Mouse (Mus musculus): ENCODE results near the gene Ppfibp1. TPM values are rescaled to one million over a fixed set of nuclear protein-coding genes. Genes with fewer than 3 reads are reported as not detected.
A peak's percentile ranks its signal among the peaks of the same experiment; 100 is the strongest.

Gene Ppfibp1
- total and polyA plus RNA-seq, 2 experiments from 2014 or later = 39.5 to 43.0 TPM

DNA sequence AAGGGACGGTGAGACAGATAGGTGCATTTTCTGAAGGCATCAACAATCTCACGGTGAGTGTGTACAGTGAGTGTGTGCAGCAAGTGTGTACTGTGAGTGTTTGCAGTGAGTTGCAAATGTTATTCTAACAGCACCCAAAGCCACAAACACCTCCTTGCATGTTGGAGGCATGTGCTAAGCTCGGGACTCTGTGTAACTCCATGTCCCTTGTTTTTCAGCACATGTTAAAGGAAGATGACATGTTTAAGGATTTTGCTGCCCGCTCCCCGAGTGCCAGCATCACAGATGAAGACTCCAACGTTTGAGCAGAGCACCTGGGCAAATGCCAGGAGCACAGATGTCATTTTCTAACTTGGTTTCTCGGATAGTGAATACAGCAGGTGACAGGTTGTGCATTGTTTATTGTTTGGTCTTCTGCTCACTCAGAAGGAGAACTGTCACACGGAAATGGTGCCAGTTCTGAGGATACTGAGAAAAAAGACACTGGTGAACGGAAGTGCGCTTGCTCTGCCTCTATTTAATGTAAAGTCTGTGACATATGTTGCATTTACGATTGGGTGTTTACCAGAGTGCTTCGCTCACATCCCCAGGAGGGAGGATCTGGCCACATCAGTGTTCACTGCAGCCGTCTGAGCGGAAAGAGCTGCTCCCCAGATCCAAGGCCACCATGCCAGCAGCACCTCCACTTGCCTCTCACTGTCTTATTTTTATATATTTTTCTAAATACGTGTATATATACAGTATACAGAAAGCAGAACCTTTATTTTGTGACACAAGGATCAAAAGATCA is 142.0 kb downstream of the Ppfibp1 start:
- no peaks in the 10 kb centered on the region for H3K27me3 ChIP-seq (ENCODE audit: control insufficient read depth, insufficient read depth, low read length)
- no peak overlapping the region for H3K27ac ChIP-seq (ENCODE audit: low read depth)
- H3K4me1 ChIP-seq (ENCODE audit: control insufficient read depth, insufficient read depth) = peaks cover 8% of the 10 kb centered on the region; the same call in 1 of the 2 replicates
- no peak for ATAC-seq (ENCODE audit: insufficient read depth, low read depth)
- TF ChIP-seq CTCF (IDR thresholded peaks at IDR 0.05; ENCODE audit: low read depth) (no peak), EP300 (IDR thresholded peaks at IDR 0.05; ENCODE audit: low read depth) (no peak)
- WGBS = 82% methylated on average over 15 of the region's 15 CpGs
- H3K4me2 ChIP-seq (ENCODE audit: low read depth, low read length) = no peak overlapping the region
- DNase-seq (ENCODE audit: low spot score) = no peak
- H3K9ac ChIP-seq (replicated peaks; ENCODE audit: low read depth, low read length) = no peak overlapping the region
- H3K4me3 ChIP-seq (ENCODE audit: low read depth, low read length) = no peak overlapping the region
- no peaks in the 10 kb centered on the region for H3K9me3 ChIP-seq (replicated peaks; ENCODE audit: control insufficient read depth, low read length)
- peaks cover 67% of the 10 kb centered on the region for H3K36me3 ChIP-seq (replicated peaks; ENCODE audit: control insufficient read depth, insufficient read depth, low read length)

DNA sequence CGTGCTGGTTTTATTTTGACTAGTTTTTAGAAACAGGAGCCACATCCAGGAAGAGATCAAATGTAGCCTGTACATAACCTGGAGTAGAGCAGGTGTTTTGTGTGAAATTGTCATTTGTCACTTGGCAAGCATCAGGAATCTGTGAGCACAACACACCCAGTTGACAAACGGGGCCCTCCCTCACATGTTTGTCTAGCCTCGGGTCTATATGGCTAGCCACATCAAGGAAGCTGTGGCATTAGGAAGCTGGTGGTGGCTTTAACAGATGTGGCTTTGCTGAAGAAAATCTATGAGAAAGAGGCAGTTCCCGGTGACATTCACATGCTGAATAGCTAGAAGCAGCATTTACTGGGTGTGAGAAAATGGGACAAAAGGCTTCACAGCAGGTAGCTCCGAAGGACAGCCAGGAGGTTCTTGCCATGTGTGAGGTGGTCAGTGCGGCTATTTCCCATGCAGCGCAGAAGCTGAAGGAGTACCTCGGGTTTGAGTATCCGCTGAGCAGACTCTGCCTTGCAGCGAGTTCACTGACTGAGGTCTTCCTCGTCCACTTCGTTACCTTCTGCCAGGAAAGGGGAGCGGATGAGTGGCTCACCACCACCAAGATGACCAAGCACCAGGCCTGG is 144.1 kb downstream of the Ppfibp1 start, which contains the start of gene Rep15:
Gene Rep15 (plus strand): TSS at position 282 of the 623 bp plus-strand sequence.
- ATAC-seq (ENCODE audit: insufficient read depth, low read depth) (no peak), DNase-seq (ENCODE audit: low spot score) (no peak)
- no peak within 1 kb of the TSS for H3K27ac ChIP-seq (ENCODE audit: low read depth)
- 63% methylated on average over 13 of the region's 13 CpGs for WGBS
- TF ChIP-seq CTCF (IDR thresholded peaks at IDR 0.05; ENCODE audit: low read depth) (no peak), EP300 (IDR thresholded peaks at IDR 0.05; ENCODE audit: low read depth) (no peak)
- H3K4me3 ChIP-seq (ENCODE audit: low read depth, low read length) = no peak within 1 kb of the TSS
- peaks cover 46% of the 10 kb centered on the region for H3K36me3 ChIP-seq (replicated peaks; ENCODE audit: control insufficient read depth, insufficient read depth, low read length)
- H3K9ac ChIP-seq (replicated peaks; ENCODE audit: low read depth, low read length) = no peak within 1 kb of the TSS
- H3K4me1 ChIP-seq (ENCODE audit: control insufficient read depth, insufficient read depth) = peaks cover 8% of the 10 kb centered on the region; the same call in 1 of the 2 replicates
- H3K9me3 ChIP-seq (replicated peaks; ENCODE audit: control insufficient read depth, low read length) = no peaks in the 10 kb centered on the region
- no peaks in the 10 kb centered on the region for H3K27me3 ChIP-seq (ENCODE audit: control insufficient read depth, insufficient read depth, low read length)
- no peak within 1 kb of the TSS for H3K4me2 ChIP-seq (ENCODE audit: low read depth, low read length)

DNA sequence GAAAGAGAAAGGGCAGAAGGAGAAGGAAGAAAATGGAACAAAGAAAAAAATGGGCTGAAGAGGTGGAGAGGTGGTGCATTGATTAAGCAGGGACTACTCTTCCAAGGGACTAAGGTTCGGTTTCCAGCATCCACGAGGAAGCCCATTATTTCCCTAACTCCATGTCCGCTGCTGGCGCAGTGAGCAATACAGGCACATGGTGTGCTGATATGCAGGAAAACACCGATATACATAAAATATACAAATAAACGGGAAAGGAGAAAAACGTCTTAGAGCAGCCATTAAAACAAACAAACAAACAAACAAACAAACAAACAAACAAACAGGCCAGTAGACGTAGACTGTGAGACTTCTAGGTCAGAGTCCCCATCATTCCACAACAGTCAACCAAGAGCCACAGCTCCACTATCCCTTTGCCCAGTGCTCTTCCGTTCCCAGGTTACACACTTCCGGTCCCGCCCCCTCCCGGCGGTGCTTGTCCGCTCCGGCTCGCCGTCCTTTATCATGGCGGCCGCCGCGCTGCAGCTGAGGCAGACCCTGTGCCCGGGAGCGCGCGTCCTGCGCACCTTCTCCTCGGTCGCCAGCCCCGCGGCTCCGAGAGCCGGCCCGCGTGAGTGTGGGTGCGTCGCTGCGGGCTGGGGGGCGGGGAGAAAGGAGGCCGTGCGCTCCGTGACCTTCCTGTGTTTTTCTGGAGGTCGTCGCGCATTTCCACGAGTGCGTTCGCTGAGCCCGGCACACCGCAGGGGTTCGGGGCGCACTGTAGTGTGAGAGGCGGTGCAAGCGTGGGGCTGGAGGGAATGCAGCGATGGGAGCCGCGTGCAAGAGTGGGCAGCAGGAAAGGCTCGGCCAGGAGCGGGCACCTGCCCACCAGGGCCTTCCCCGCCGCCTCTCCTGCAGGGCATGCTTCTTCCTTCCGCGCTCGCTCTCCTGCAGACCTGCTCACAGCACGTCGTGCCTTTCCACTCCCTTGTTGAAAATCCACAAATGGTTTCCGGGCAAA is 154.3 kb downstream of the Ppfibp1 start, which contains the start of gene Mrps35:
Gene Mrps35 (plus strand): TSS at position 474 of the 1,000 bp plus-strand sequence.
- no peaks in the 10 kb centered on the region for H3K9me3 ChIP-seq (replicated peaks; ENCODE audit: control insufficient read depth, low read length)
- peak within 1 kb of the TSS; percentile 90 for H3K4me3 ChIP-seq (ENCODE audit: low read depth, low read length)
- H3K9ac ChIP-seq (replicated peaks; ENCODE audit: low read depth, low read length) = peak within 1 kb of the TSS; percentile 93
- DNase-seq (ENCODE audit: low spot score) (peak; percentile 91), ATAC-seq (ENCODE audit: insufficient read depth, low read depth) (peak; percentile 98)
- peaks cover 18% of the 10 kb centered on the region for H3K36me3 ChIP-seq (replicated peaks; ENCODE audit: control insufficient read depth, insufficient read depth, low read length)
- H3K27me3 ChIP-seq (ENCODE audit: control insufficient read depth, insufficient read depth, low read length) = no peaks in the 10 kb centered on the region
- peaks cover 20% of the 10 kb centered on the region for H3K4me1 ChIP-seq (ENCODE audit: control insufficient read depth, insufficient read depth)
- 4% methylated on average over 65 of the region's 66 CpGs for WGBS
- peak within 1 kb of the TSS; percentile 69 for H3K4me2 ChIP-seq (ENCODE audit: low read depth, low read length)
- H3K27ac ChIP-seq (ENCODE audit: low read depth) = peak within 1 kb of the TSS; percentile 90
- TF ChIP-seq EP300 (IDR thresholded peaks at IDR 0.05; ENCODE audit: low read depth) = peak; percentile 46; the same call in 1 of the 2 replicates
- peak; percentile 29; the same call in 1 of the 2 replicates for TF ChIP-seq CTCF (IDR thresholded peaks at IDR 0.05; ENCODE audit: low read depth)

DNA sequence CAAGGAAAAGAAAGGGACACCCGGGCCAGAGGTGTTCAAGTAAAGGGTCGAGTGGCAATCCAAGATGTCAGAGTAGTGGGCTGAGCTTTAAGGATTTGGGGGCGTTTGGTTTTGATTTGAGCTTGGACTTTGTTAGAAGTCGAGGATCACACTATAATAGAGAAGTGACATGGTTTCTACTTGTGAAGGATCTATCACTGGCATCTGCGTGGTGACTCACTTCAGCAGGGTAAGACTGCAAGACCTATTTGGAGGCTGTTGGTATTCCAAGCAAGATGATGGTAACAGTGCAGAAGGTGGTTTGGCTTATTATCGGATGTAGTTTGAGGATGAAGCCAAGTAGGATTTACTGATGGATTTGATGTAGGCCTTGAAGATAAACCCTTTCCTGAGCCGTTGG is 155.3 kb downstream of the Ppfibp1 start:
- H3K4me1 ChIP-seq (ENCODE audit: control insufficient read depth, insufficient read depth) = peaks cover 20% of the 10 kb centered on the region
- peak overlapping the region; percentile 90 for H3K4me3 ChIP-seq (ENCODE audit: low read depth, low read length)
- 35% methylated on average over 7 of the region's 7 CpGs for WGBS
- no peak for ATAC-seq (ENCODE audit: insufficient read depth, low read depth)
- H3K9ac ChIP-seq (replicated peaks; ENCODE audit: low read depth, low read length) = peak overlapping the region; percentile 93
- H3K4me2 ChIP-seq (ENCODE audit: low read depth, low read length) = peak overlapping the region; percentile 69
- peak overlapping the region; percentile 90; the same call in 1 of the 2 replicates for H3K27ac ChIP-seq (ENCODE audit: low read depth)
- no peak for TF ChIP-seq CTCF (IDR thresholded peaks at IDR 0.05; ENCODE audit: low read depth)
- TF ChIP-seq EP300 (IDR thresholded peaks at IDR 0.05; ENCODE audit: low read depth) = no peak
- H3K9me3 ChIP-seq (replicated peaks; ENCODE audit: control insufficient read depth, low read length) = no peaks in the 10 kb centered on the region
- DNase-seq (ENCODE audit: low spot score) = no peak
- peaks cover 28% of the 10 kb centered on the region for H3K36me3 ChIP-seq (replicated peaks; ENCODE audit: control insufficient read depth, insufficient read depth, low read length)
- H3K27me3 ChIP-seq (ENCODE audit: control insufficient read depth, insufficient read depth, low read length) = no peaks in the 10 kb centered on the region

Data from heart, postnatal 0 days (tissue).